Mouse (Mus musculus) common myeloid progenitor, adult 5-6 weeks (primary cell): Measurements from ENCODE around the gene Wap. TPM values are rescaled to one million over a fixed set of nuclear protein-coding genes. Genes with fewer than 3 reads are reported as not detected.

ENCODE experiments used
- ATAC-seq: replicated peaks from 2 replicates; pipeline ENCODE4 v1.8.0; 2016; ENCODE audit warnings: low read depth, mild to moderate bottlenecking, moderate TSS enrichment, inconsistent platforms; ENCODE audit not compliant: poor library complexity, severe bottlenecking
- total RNA-seq: library from RNA; stranded (forward); fragments of 200-1000, 187-1606 nt; gene quantifications from 2 replicates; pipeline ENCODE4 v1.2.3, GENCODE M21; 2017

The Wap gene
- total RNA-seq, 1 experiment from 2014 or later = not detected

DNA sequence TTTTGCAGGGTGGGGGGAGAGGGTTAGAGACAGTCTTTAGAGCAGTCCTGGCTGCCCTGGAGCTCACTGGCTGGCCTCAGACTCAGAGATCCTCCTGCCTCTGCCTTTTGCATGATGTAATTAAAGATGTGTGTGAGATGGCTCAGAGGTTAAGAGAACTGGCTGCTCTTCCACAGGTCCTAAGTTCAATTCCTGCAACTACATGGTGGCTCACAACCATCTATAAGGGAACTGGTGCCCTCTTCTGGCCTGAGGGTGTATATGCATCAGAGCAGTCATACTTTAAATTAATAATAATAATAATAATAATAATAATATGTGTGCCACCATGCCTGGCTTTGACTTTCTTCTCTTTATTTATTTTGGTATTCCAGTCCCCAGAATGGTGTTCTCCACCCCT is 8.8 kb downstream of the Wap start:
- no peak for ATAC-seq

DNA sequence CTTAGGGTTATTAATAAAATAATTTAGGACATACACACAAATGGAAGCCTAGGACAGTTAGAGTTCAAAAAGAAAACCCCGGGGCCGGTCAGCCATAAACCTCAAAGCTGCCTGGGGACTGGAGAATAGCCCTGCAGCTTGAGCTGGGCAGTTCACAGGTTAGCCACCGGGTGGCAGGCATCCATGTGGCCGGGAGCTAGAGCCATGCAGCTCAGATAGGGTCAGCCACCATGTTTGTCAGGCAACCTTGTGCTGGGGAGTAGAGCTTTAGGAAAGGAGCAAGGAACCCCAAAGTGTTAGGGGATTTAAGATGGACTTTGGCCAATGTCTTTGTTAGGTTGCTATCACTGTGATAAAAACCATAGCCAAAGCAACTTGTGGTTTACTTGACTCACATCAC is 9.9 kb downstream of the Wap start:
- peak; percentile 28; the same call in 1 of the 2 replicates for ATAC-seq

DNA sequence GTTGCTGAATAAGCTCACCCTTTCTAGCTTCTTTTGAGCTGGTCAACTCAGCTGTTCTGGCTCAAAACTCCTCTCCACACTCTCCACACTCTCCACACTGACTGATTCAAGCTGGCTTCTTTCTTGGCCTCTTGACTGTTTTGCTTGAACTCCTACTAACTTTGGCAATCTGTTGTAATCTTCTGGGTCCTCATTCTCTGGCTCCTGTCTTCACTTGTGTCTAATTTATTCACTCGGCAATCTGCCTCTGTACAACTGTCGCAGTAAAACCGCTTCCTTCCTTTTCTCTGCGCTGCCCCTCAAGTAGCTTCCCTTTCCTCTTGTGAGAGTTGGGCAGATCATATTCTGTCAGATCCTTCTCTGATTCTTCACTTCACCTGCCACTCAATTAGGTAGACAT is 10.7 kb downstream of the Wap start:
- peak; percentile 41 for ATAC-seq

DNA sequence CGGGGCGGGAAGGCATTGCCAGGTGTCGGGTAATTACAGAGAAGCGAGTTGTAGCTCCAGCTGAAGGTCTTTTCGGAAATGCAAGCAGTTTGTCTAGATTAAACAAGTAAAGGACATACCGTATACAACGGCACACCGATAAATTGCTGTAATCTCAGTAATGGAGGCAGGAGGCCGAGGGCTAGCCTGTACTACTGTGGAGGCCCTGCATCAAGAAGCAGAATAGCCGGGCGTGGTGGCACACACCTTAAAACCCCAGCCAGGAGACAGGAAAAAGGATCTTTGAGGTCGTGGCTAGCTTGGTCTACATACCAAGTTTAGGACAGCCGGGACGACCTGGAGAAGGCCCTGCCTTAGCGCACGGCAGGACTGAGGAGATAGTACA is 12.1 kb downstream of the Wap start:
- ATAC-seq = no peak

DNA sequence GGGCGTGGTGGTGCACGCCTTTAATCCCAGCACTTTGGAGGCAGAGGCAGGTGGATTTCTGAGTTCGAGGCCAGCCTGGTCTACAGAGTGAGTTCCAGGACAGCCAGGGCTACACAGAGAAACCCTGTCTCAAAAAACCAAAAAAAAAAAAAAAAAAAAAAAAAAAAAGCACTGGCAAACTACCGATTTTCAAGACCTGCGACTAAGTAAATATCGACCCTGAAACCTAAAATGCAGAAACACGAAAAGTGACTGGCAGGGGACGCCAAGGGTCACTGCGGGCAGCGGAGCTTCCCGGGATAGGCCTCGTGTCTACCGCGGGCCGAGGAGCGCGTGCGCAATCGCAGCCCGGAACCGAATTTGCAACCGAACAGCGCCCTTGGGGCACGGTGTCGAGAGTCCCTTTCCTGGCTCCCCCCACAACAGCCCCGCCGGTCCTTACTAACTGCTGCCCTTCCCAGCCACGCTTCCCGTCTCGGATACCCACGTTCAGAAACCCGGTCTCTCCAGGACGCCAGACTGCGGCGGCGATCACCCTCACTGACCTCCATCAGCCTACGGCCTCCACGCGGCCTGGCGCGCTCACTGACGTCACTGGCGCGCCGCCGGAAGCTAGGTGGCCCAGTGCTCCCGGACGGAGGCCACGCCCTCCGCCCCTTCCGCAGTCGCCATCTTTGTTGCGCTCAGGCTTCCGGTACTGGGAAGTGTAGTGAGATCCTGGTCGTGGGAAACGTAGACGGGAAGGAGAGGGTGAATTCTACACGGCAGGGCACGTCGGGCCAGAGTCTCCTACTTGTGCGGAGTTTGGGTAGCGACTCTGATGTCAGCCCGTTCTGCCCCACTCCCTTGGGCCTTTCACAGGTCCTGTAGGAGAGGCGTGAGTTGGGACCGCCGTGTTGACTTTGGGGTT is 12.7 kb downstream of the Wap start, which contains the start of gene Tbrg4:
Gene Tbrg4, minus strand, starts transcription at position 590 of the 910 bp plus-strand sequence.
- peak; percentile 75 for ATAC-seq

DNA sequence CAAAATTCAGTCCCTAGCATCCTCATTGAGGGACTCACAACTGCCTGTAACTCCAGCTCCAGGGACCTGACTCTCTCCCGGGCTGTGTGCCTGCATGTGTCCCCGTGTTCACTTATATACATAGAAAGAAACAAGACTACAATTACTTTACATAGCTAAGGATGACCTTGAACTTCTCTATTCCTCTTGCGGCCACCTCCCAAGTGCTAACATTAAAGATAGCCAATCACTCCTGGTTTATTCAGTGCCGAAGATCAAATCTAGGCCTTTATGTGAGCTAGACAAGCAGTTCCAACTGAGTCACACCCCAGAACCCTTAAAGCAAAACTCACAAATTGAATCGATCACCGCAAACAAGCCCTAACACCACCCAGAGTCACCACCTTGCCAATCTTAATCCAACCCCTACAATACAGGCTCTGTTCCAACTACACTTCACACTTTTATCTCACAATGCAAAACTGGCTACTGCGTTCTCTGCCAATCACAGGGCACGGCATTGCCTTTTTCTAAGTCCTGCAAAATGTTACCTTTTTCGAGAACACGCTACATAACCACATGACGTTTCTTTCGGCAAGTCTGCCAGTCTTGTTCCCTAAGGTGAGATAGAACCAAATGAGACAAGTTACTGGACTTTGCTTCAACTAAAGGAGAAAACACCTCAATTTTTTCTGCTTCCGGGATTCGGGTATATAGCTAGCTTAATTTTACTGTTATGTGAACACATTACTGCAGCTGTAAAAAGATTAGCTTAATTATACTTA is 13.6 kb downstream of the Wap start:
- no peak for ATAC-seq

DNA sequence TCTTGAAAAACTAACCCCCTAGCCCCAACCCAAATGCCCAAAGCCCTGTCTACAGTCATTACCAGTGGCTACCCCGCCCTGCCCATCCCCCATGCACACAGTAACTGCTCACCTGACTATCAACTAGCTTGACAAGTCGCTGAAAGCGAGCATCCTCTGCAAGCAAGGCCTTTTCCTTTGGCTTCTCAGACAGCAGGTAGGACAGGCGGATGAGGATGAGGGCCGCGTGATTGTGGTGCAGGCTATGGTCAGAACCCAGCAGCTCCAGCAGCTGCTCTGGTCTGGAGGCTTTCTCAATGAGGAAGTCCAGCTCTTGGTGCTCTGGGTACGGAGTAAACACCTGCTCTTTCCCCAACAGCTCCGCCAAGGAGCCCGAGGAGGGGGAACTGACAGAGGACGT is 14.7 kb downstream of the Wap start:
- peak; percentile 13; the same call in 1 of the 2 replicates for ATAC-seq

DNA sequence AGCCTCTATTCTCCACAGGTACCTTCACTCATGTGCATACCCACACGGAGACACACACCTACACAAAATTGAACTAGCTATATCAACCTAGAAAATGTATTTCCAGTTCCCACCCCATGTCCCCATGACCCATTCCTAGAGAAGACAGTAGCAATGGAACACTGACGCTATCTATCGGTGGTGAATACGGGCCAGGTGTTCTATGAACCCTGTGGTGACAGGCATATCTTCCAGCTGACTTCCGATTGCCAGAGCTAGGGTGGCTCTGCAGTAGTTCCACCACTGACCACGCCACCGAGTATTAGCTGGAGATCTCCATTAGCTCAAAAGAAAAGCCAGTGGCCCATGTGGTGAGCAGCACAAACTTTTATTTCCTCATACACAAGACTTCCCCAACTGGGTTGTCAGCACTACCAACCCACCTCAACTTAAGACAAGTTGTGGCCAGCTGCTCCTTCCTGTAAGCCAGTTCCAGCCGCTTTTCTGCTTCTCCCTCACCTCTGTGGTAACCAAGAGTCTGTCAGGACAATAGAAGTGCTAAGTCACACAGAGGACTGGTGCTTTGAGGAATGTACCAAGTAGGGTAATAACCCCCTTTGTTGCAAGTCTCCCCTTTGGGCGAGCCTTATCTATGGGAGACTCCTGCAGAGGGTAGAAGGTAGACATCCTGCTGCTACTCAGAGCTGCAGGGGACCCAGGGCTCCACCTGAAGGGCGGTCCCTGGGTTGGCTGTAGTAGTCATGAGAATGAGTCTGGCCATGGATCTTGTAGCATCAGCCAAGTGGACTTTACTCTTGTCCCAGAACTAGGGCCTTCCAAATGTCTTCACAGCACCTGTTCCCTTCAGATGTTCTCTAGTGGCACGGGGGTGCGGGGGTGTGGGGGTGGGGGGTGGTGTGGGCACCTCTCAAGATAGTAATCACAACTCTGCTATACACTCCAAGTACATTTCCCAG is 22.9 kb downstream of the Wap start:
- peak; percentile 80 for ATAC-seq

DNA sequence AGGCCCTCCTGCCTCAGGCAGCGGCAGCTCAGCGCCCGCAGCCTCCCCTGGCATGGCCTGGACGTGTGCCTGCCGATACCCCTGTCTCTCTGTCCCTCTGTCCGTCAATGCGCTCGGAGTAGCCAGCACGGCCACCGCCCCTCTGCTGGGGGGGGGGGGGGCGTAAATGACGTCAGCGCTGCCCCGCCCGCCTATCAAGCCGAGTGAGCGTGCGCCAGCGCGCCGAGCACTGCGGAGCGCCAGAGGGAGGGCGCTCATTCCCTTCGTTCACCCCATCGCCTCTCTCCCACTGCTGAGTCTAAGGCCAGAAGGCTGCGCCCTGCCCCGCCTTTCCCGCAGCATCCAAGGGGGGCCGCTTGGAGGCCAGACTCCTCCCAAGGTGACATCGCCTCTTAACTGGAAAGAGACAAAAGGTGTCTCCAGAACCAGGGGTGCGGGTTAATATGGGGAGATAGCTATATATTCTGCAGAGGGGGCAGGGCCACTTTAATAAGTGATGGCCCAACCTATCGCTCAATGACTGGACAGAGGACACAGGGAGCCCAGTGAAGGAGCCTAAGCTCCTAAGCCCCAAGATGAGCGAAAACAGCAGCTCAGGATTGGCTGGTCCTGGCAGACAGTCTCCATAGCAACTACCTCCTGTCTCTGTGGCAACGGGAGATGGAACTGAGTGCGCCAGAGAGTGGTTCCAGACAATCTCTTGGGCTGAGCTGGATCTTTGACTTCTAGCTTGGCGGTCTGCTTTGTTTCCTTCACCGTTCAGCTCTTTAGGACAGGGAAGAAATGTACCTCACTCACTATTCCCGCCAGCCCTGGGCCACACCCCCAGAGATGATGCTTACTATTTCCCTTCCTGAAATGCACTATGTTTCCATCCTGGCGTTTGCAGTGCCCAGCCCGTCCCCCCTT is 32.7 kb downstream of the Wap start, which contains the start of gene Nacad:
Gene Nacad, minus strand, starts transcription at position 563 of the 909 bp plus-strand sequence.
- peak; percentile 24 for ATAC-seq

DNA sequence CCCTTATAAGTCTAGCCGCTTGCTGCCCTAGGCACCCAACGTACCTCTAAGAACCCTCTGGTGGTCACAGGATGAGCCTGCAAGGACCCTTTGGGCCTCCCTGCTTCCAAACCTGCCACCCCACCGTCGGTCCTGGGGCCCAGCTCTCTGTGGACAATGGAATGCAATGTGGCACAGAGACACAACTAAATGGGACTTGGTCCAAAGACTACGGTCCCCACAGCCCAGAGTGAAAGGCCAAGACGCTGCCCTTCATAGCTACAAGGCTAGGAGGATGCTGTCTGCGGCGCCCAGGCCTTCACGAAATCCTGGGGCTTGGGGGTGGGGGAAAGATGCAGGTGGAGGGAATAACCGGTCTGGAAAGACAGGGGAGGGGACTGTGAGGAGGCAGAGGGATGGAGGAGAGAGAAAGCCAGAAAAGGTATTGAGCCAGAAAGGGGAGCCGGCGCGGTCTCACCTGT is 33.4 kb downstream of the Wap start:
- ATAC-seq = no peak

DNA sequence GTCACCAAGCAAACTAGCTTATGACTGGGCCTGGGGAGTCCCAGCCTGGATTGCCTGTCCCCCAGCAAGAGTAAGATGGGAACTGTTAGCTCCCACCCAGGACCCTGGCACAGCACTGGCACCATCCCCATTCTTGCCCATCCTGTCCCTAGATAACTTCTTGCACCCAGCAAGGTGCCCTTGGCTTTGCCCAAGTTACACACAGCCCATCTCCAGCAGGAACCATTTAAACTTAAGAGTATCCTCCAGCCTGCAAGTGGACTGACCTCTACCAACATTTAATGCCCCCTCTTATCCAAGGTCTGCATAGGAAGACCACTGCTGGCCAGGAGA is 33.9 kb downstream of the Wap start:
- ATAC-seq = no peak

DNA sequence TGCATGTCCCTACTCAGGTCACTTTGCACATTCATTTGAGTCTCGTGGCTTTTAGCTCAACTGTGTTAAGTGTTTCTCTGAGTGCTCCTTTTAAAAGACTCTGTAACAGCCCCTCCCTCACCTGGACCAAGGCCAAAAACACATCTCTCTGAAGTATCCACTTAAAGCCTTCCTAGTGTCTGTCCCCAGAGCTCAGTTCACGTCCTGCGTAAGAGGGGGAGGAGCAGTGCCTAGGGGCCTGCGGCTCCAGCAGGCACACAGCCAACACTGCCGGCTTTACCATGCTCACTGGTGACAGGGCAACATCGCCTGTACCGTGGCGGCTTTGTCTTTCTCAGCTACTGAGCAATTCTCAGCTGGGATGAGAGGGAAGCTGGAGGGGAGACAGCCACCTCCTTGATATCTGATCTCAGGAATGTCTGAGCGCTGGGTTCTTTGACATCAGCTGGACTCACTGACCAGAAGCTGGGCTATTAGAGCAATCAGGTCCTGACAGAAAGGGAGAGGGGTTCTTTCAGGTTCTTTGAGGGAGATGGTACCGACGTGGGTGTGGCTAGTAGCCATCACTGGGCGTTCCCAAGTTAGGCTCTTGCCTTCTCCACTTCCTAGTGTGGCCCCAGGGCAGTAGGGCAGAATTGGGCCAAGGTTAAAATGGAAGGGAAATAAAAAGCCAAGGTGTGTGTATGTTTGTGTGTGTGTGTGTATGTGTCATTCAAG is 34.4 kb downstream of the Wap start:
- ATAC-seq = peak; percentile 57

DNA sequence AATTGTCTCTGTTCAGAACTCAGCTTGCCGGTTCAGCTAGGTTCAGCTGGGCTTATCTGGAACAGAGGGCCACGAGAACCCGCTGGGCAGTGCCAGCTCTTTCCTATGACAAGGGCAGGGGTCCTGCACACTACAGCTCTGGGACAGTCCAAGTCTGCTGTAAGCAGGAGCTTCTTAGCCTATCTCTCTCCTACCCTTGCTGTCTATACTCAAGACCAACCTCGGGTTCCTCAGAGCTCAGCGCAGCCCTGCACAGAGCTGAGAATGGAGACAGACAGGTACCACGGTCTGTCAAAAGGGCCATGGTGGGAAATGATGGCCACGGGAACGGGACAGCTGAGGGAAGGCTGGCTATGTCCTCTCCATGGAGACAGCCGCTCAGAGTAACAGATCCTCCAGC is 35.2 kb downstream of the Wap start:
- no peak for ATAC-seq

DNA sequence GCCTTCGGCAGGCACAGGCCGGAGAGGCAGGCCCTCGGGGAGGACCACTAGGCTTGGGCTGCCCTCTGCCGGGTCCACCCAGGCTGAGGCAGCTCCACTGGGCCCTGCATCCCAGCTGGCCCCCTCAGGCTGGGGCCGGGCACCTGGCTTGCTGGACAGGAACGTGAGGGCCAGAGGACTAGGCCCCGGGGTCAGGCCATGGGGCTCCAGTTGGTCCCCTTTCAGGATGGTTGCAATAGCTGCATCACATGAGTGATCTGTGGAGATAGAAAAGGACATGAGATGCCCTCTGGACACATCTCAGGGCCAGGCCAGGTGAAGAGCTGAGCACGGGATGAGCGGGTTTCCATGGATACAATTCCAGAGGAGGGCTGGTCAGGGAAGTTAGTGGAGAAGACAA is 35.8 kb downstream of the Wap start:
- ATAC-seq = no peak

DNA sequence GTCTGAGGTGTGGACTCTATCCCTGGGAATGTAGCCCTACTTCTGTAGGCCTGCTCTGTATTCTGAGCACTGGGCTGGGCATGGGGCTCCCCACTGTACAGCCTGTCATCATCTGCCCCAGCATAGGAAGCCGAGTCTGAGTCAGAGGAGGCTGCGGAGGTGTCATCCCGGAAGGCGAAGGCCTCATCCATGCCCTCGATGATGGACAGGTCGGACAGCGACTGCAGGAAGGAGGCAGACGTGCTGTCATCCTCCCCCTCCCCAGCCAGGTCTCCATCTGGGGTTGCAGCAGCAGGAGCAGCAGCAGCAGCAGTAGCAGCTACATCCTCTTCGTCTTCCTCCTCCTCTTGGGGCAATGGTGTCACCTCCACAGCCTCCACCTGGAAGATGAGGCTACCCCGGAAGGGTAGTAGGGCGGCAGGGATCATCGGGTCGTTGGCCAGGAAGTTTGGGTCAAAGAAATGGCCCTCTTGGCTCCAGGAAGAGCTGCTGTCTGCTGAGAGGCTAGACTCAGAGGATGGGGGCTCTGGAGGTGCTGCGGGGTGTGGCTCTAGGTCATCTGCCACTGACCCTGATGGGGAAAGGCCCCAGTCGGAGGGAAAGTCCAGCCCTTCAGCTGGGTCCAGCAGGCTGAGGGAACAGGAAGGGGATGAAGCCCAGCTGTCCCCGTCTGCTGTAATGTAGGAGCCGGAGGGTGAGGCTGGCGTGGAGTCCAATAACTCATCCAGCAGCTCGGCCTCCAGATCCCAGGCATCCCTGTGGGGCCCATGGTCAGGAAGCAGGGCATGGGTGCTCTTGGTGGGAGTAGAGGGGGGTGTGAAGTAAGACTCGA is 36.6 kb downstream of the Wap start:
- no peak for ATAC-seq

DNA sequence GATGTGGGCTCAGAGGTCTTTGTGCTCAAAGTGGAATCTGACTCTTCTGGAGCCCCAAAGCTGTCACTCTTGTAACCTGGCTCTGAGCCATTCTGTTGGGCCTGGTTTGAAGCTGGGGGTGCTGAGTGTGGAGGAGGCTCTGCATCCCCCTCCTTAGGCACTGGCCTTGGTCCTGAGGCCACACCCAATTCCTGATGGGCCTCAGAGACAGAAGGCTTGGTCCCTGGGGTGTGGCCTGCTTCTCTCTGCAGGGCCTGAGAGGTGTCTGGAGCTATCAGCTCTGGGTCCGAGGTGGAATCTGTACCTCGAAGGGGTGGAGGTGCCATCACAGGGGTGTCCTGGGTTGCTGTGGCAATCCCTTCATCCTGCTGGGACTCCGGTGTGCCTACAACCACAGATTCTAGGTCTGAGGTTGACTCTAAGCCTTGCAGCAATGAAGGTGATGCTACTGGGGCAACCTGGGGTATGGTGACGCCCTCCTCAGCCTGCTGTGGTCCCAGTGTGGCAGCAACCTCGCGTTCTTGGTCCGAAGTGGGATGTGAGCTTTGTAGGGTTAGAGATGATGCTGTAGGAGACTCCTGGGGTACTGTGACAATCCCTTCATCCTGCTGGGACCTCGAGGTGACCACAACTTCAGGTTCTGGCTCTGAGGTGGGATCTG is 38.0 kb downstream of the Wap start:
- ATAC-seq = no peak

DNA sequence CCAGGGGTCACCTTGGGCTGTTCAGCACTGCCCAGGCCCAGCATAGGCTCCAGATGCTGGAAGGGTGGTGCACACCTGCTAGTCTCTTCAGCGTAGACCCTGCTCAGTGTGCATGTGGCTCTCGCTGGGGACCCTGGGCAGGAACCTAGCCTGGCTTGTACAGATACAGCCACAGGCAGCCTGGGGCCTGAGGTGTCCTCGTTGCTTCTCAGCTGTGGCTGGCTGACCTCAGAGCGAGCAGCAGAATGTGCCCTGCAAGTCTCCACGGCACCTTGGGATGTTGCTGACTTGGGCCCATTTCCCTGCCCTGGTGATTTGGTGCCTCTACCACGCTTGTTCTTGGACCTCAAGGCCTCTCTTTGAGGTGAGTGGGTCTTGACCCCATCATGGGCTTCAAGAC is 38.6 kb downstream of the Wap start:
- ATAC-seq = no peak
